Mouse (Mus musculus): ENCODE measurements around the gene Tmem150c. TPM values are rescaled to one million over a fixed set of nuclear protein-coding genes. Genes with fewer than 3 reads are reported as not detected.

Tmem150c gene
- polyA plus RNA-seq, 1 experiment = not detected

- TF ChIP-seq CTCF (IDR thresholded peaks at IDR 0.05; ENCODE audit: low read depth, low read length) = no peak
- no peak for TF ChIP-seq POLR2A (IDR thresholded peaks at IDR 0.05; ENCODE audit: borderline replicate concordance, low read depth, low read length)
- H3K27ac ChIP-seq (ENCODE audit: insufficient read depth, low read depth, low read length) = no peak overlapping the region
Measured at GRCm38 (mm10) chr5:100109543-100110282, 49.9 kb downstream of the Tmem150c start.

GRCm38 (mm10) chr5:100108866-100109265 lies 50.7 kb downstream of the Tmem150c start:
- Histone ChIP-seq H3K27ac (ENCODE audit: insufficient read depth, low read depth, low read length) (no peak overlapping the region), H3K4me3 (ENCODE audit: insufficient read depth, low read length) (no peak overlapping the region), H3K4me1 (ENCODE audit: control insufficient read depth, insufficient read depth, low read length) (no peaks in the 10 kb centered on the region)
- TF ChIP-seq CTCF (IDR thresholded peaks at IDR 0.05; ENCODE audit: low read depth, low read length) (no peak), POLR2A (IDR thresholded peaks at IDR 0.05; ENCODE audit: borderline replicate concordance, low read depth, low read length) (no peak)

More at GRCm38 (mm10) chr5:100109543-100110282, 49.9 kb downstream of the Tmem150c start:
- no peaks in the 10 kb centered on the region for H3K4me1 ChIP-seq (ENCODE audit: control insufficient read depth, insufficient read depth, low read length)
- H3K4me3 ChIP-seq (ENCODE audit: insufficient read depth, low read length) = no peak overlapping the region

GRCm38 (mm10) chr5:100102395-100102794 lies 57.2 kb downstream of the Tmem150c start:
- Histone ChIP-seq H3K4me3 (ENCODE audit: insufficient read depth, low read length) (no peak overlapping the region), H3K4me1 (ENCODE audit: control insufficient read depth, insufficient read depth, low read length) (no peaks in the 10 kb centered on the region), H3K27ac (ENCODE audit: insufficient read depth, low read depth, low read length) (no peak overlapping the region)
- TF ChIP-seq POLR2A (IDR thresholded peaks at IDR 0.05; ENCODE audit: borderline replicate concordance, low read depth, low read length) (no peak), CTCF (IDR thresholded peaks at IDR 0.05; ENCODE audit: low read depth, low read length) (no peak)

GRCm38 (mm10) chr5:100097967-100098366 lies 61.6 kb downstream of the Tmem150c start:
- no peaks in the 10 kb centered on the region for H3K4me1 ChIP-seq (ENCODE audit: control insufficient read depth, insufficient read depth, low read length)
- H3K4me3 ChIP-seq (ENCODE audit: insufficient read depth, low read length) = no peak overlapping the region
- TF ChIP-seq CTCF (IDR thresholded peaks at IDR 0.05; ENCODE audit: low read depth, low read length) = no peak
- no peak for TF ChIP-seq POLR2A (IDR thresholded peaks at IDR 0.05; ENCODE audit: borderline replicate concordance, low read depth, low read length)
- no peak overlapping the region for H3K27ac ChIP-seq (ENCODE audit: insufficient read depth, low read depth, low read length)

- Histone ChIP-seq H3K4me1 (ENCODE audit: control insufficient read depth, insufficient read depth, low read length) (no peaks in the 10 kb centered on the region), H3K27ac (ENCODE audit: insufficient read depth, low read depth, low read length) (no peak overlapping the region), H3K4me3 (ENCODE audit: insufficient read depth, low read length) (no peak overlapping the region)
- no peak for TF ChIP-seq POLR2A (IDR thresholded peaks at IDR 0.05; ENCODE audit: borderline replicate concordance, low read depth, low read length)
- no peak for TF ChIP-seq CTCF (IDR thresholded peaks at IDR 0.05; ENCODE audit: low read depth, low read length)
Measured at GRCm38 (mm10) chr5:100096955-100097354, 62.7 kb downstream of the Tmem150c start.

- H3K4me1 ChIP-seq (ENCODE audit: control insufficient read depth, insufficient read depth, low read length) = no peaks in the 10 kb centered on the region
- no peak overlapping the region for H3K4me3 ChIP-seq (ENCODE audit: insufficient read depth, low read length)
- TF ChIP-seq CTCF (IDR thresholded peaks at IDR 0.05; ENCODE audit: low read depth, low read length) (no peak), POLR2A (IDR thresholded peaks at IDR 0.05; ENCODE audit: borderline replicate concordance, low read depth, low read length) (no peak)
- H3K27ac ChIP-seq (ENCODE audit: insufficient read depth, low read depth, low read length) = no peak overlapping the region
Measured at GRCm38 (mm10) chr5:100091602-100092001, 68.0 kb downstream of the Tmem150c start.

GRCm38 (mm10) chr5:100091263-100091594 lies 68.4 kb downstream of the Tmem150c start:
- no peak overlapping the region for H3K27ac ChIP-seq (ENCODE audit: insufficient read depth, low read depth, low read length)
- TF ChIP-seq CTCF (IDR thresholded peaks at IDR 0.05; ENCODE audit: low read depth, low read length) (no peak), POLR2A (IDR thresholded peaks at IDR 0.05; ENCODE audit: borderline replicate concordance, low read depth, low read length) (no peak)
- no peak overlapping the region for H3K4me3 ChIP-seq (ENCODE audit: insufficient read depth, low read length)
- no peaks in the 10 kb centered on the region for H3K4me1 ChIP-seq (ENCODE audit: control insufficient read depth, insufficient read depth, low read length)

GRCm38 (mm10) chr5:100090515-100091262 lies 68.9 kb downstream of the Tmem150c start:
- TF ChIP-seq CTCF (IDR thresholded peaks at IDR 0.05; ENCODE audit: low read depth, low read length) = no peak
- no peak for TF ChIP-seq POLR2A (IDR thresholded peaks at IDR 0.05; ENCODE audit: borderline replicate concordance, low read depth, low read length)
- H3K4me3 ChIP-seq (ENCODE audit: insufficient read depth, low read length) = no peak overlapping the region
- no peaks in the 10 kb centered on the region for H3K4me1 ChIP-seq (ENCODE audit: control insufficient read depth, insufficient read depth, low read length)
- no peak overlapping the region for H3K27ac ChIP-seq (ENCODE audit: insufficient read depth, low read depth, low read length)

GRCm38 (mm10) chr5:100085097-100085496 lies 74.5 kb downstream of the Tmem150c start:
- H3K4me3 ChIP-seq (ENCODE audit: insufficient read depth, low read length) = no peak overlapping the region
- no peak overlapping the region for H3K27ac ChIP-seq (ENCODE audit: insufficient read depth, low read depth, low read length)
- no peak for TF ChIP-seq CTCF (IDR thresholded peaks at IDR 0.05; ENCODE audit: low read depth, low read length)
- TF ChIP-seq POLR2A (IDR thresholded peaks at IDR 0.05; ENCODE audit: borderline replicate concordance, low read depth, low read length) = no peak
- H3K4me1 ChIP-seq (ENCODE audit: control insufficient read depth, insufficient read depth, low read length) = peaks cover 3% of the 10 kb centered on the region; the same call in 1 of the 2 replicates

GRCm38 (mm10) chr5:100083953-100084562 lies 75.5 kb downstream of the Tmem150c start:
- TF ChIP-seq CTCF (IDR thresholded peaks at IDR 0.05; ENCODE audit: low read depth, low read length) = no peak
- TF ChIP-seq POLR2A (IDR thresholded peaks at IDR 0.05; ENCODE audit: borderline replicate concordance, low read depth, low read length) = no peak

More at GRCm38 (mm10) chr5:100083953-100084562, 75.5 kb downstream of the Tmem150c start:
- H3K27ac ChIP-seq (ENCODE audit: insufficient read depth, low read depth, low read length) = no peak overlapping the region
- H3K4me3 ChIP-seq (ENCODE audit: insufficient read depth, low read length) = no peak overlapping the region
- peaks cover 7% of the 10 kb centered on the region; the same call in 1 of the 2 replicates for H3K4me1 ChIP-seq (ENCODE audit: control insufficient read depth, insufficient read depth, low read length)
